Mouse (Mus musculus) stomach, embryonic 14.5 days (tissue): ENCODE results near the gene Lmx1a. TPM values are rescaled to one million over a fixed set of nuclear protein-coding genes. Genes with fewer than 3 reads are reported as not detected.

Experiments
- ATAC-seq: fragments of 200-750 bp; cut with Nextera tagmentation; 2 replicates; pipeline ENCODE4 v1.8.0; 2017; ENCODE audit warnings: low read depth, moderate TSS enrichment; ENCODE audit not compliant: insufficient number of reproducible peaks, insufficient read depth, low FRiP score
- H3K27ac ChIP-seq: fragments of 300-500 bp; sonication (generic); 2 replicates; pipeline ENCODE4 v1.5.1; 2014; ENCODE audit warnings: mild to moderate bottlenecking, low read length, moderate library complexity, mixed read lengths
- H3K27me3 ChIP-seq: fragments of 300-500 bp; sonication (generic); 2 replicates; pipeline ENCODE4 v1.6.1; 2014; ENCODE audit warnings: low read length, control low read depth, mixed read lengths; ENCODE audit not compliant: control insufficient read depth, insufficient read depth
- H3K36me3 ChIP-seq: fragments of 300-500 bp; sonication (generic); 2 replicates; pipeline ENCODE4 v1.6.1; 2014; ENCODE audit warnings: mild to moderate bottlenecking, control low read depth, low read length, moderate library complexity, mixed read lengths; ENCODE audit not compliant: control insufficient read depth, insufficient read depth
- H3K4me1 ChIP-seq: fragments of 300-500 bp; sonication (generic); 2 replicates; pipeline ENCODE4 v1.6.1; 2014; ENCODE audit warnings: low read length, control low read depth, mixed read lengths; ENCODE audit not compliant: control insufficient read depth, insufficient read depth
- H3K4me2 ChIP-seq: fragments of 300-500 bp; sonication (generic); replicated peaks from 2 replicates; pipeline ENCODE4 v1.6.1; 2014; ENCODE audit warnings: low read depth, low read length, control low read depth
- H3K4me3 ChIP-seq: fragments of 300-500 bp; sonication (generic); 2 replicates; pipeline ENCODE4 v1.5.1; 2014; ENCODE audit warnings: low read depth, low read length, control low read depth
- H3K9ac ChIP-seq: fragments of 300-500 bp; sonication (generic); replicated peaks from 2 replicates; pipeline ENCODE4 v1.6.1; 2014; ENCODE audit warnings: low read depth, mild to moderate bottlenecking, control low read depth, low read length, moderate library complexity, mixed read lengths
- H3K9me3 ChIP-seq: fragments of 300-500 bp; sonication (generic); 2 replicates; pipeline ENCODE4 v1.6.1; 2016; ENCODE audit warnings: low read depth, low read length, control low read depth; ENCODE audit not compliant: control insufficient read depth
- WGBS: fragments of 180-500 bp; shearing (Covaris S2); extraction: QIAGEN DNeasy Blood & Tissue Kit; methylation state at CpG from one replicate; pipeline ENCODE4 v1.1.7; 2014; 5-methylcytosine and 5-hydroxymethylcytosine counted together
- polyA plus RNA-seq: library from polyadenylated mRNA; unstranded; fragments of >200 nt; fragmentation: Nextera tagmentation; extraction: Ambion mirVana; gene quantifications from 2 replicates; pipeline ENCODE4 v1.2.1, GENCODE M21; 2014

The Lmx1a gene
- polyA plus RNA-seq, 1 experiment from 2014 or later = 0.10 TPM

GRCm38 (mm10) chr1:167663136-167663535 lies 25.9 kb upstream of the Lmx1a start:
- ATAC-seq = no peak
- H3K9me3 ChIP-seq = no peaks in the 10 kb centered on the region
- no peak overlapping the region for H3K9ac ChIP-seq
- peaks cover 8% of the 10 kb centered on the region; the same call in 1 of the 2 replicates for H3K4me1 ChIP-seq
- no peak overlapping the region for H3K4me3 ChIP-seq
- H3K4me2 ChIP-seq = no peak overlapping the region
- 72% methylated on average over 5 of the region's 5 CpGs for WGBS
- no peak overlapping the region for H3K27ac ChIP-seq
- 0 out of 2 replicates have a peak, but pooled peaks cover 12% of the 10 kb centered on the region for H3K27me3 ChIP-seq
- H3K36me3 ChIP-seq = no peaks in the 10 kb centered on the region

- Histone ChIP-seq H3K4me3 (no peak overlapping the region), H3K4me2 (no peak overlapping the region), H3K9ac (no peak overlapping the region), H3K27ac (no peak overlapping the region), H3K4me1 (no peaks in the 10 kb centered on the region), H3K36me3 (no peaks in the 10 kb centered on the region), H3K9me3 (no peaks in the 10 kb centered on the region), H3K27me3 (peaks cover 7% of the 10 kb centered on the region)
- no peak for ATAC-seq
- 31% methylated on average over 6 of the region's 6 CpGs for WGBS
Measured at GRCm38 (mm10) chr1:167669796-167670195, 19.2 kb upstream of the Lmx1a start.

GRCm38 (mm10) chr1:167672433-167672987 lies 16.5 kb upstream of the Lmx1a start:
- ATAC-seq = no peak
- H3K36me3 ChIP-seq = no peaks in the 10 kb centered on the region
- H3K4me2 ChIP-seq = no peak overlapping the region
- peaks cover 7% of the 10 kb centered on the region for H3K27me3 ChIP-seq
- no peak overlapping the region for H3K27ac ChIP-seq
- WGBS = 13% methylated on average over 17 of the region's 17 CpGs
- no peak overlapping the region for H3K9ac ChIP-seq
- H3K4me3 ChIP-seq = no peak overlapping the region
- no peaks in the 10 kb centered on the region for H3K4me1 ChIP-seq
- no peaks in the 10 kb centered on the region for H3K9me3 ChIP-seq

- no peak overlapping the region for H3K27ac ChIP-seq
- no peaks in the 10 kb centered on the region for H3K9me3 ChIP-seq
- no peak overlapping the region for H3K4me3 ChIP-seq
- 93% methylated on average over 6 of the region's 6 CpGs for WGBS
- H3K27me3 ChIP-seq = no peaks in the 10 kb centered on the region
- H3K36me3 ChIP-seq = no peaks in the 10 kb centered on the region
- ATAC-seq = peak; percentile 23; the same call in 1 of the 2 replicates
- H3K9ac ChIP-seq = no peak overlapping the region
- H3K4me2 ChIP-seq = no peak overlapping the region
- no peaks in the 10 kb centered on the region for H3K4me1 ChIP-seq
Measured at GRCm38 (mm10) chr1:167679061-167679460, 10.0 kb upstream of the Lmx1a start.

- Histone ChIP-seq H3K27me3 (peaks cover 48% of the 10 kb centered on the region), H3K9me3 (peaks cover 4% of the 10 kb centered on the region; the same call in 1 of the 2 replicates), H3K36me3 (no peaks in the 10 kb centered on the region), H3K4me1 (peaks cover 8% of the 10 kb centered on the region; the same call in 1 of the 2 replicates), H3K9ac (no peak overlapping the region), H3K27ac (no peak overlapping the region), H3K4me3 (peak overlapping the region; percentile 36), H3K4me2 (peak overlapping the region; percentile 91)
- 2% methylated on average over 8 of the region's 8 CpGs for WGBS
- no peak for ATAC-seq
Measured at GRCm38 (mm10) chr1:167688001-167688346, 1.1 kb upstream of the Lmx1a start.

- Histone ChIP-seq H3K9ac (no peak overlapping the region; the same call in 1 of the 2 replicates), H3K9me3 (peaks cover 4% of the 10 kb centered on the region; the same call in 1 of the 2 replicates), H3K4me1 (peaks cover 8% of the 10 kb centered on the region; the same call in 1 of the 2 replicates), H3K36me3 (no peaks in the 10 kb centered on the region), H3K27ac (no peak overlapping the region), H3K4me3 (peak overlapping the region; percentile 36), H3K27me3 (peaks cover 48% of the 10 kb centered on the region), H3K4me2 (peak overlapping the region; percentile 91)
- peak; percentile 64; the same call in 1 of the 2 replicates for ATAC-seq
- under 1% methylated on average over 97 of the region's 98 CpGs for WGBS
Measured at GRCm38 (mm10) chr1:167688347-167689231, 448 bp upstream of the Lmx1a start.

GRCm38 (mm10) chr1:167689262-167690137 lies 463 bp downstream of the Lmx1a start:
- Histone ChIP-seq H3K9ac (no peak overlapping the region), H3K4me2 (peak overlapping the region; percentile 91), H3K27me3 (peaks cover 50% of the 10 kb centered on the region), H3K36me3 (no peaks in the 10 kb centered on the region), H3K9me3 (peaks cover 3% of the 10 kb centered on the region; the same call in 1 of the 2 replicates), H3K27ac (no peak overlapping the region), H3K4me1 (peaks cover 8% of the 10 kb centered on the region; the same call in 1 of the 2 replicates), H3K4me3 (peak overlapping the region; percentile 36)
- 1% methylated on average over 36 of the region's 36 CpGs for WGBS
- ATAC-seq = peak; percentile 47

- Histone ChIP-seq H3K4me2 (no peak overlapping the region), H3K36me3 (no peaks in the 10 kb centered on the region), H3K9me3 (no peaks in the 10 kb centered on the region), H3K4me1 (peaks cover 8% of the 10 kb centered on the region; the same call in 1 of the 2 replicates), H3K27ac (no peak overlapping the region), H3K9ac (no peak overlapping the region), H3K4me3 (no peak overlapping the region), H3K27me3 (peaks cover 57% of the 10 kb centered on the region)
- no peak for ATAC-seq
- WGBS = under 1% methylated on average over 17 of the region's 17 CpGs
Measured at GRCm38 (mm10) chr1:167690138-167690710, 1.2 kb downstream of the Lmx1a start.
